Mouse (Mus musculus) erythroblast, adult 5-6 weeks (primary cell): ENCODE results near the gene Cldn20. TPM values are rescaled to one million over a fixed set of nuclear protein-coding genes. Genes with fewer than 3 reads are reported as not detected.

Source experiments
- ATAC-seq: replicated peaks from 2 replicates; pipeline ENCODE4 v1.8.0; 2016; ENCODE audit warnings: moderate number of reproducible peaks, mild to moderate bottlenecking, moderate TSS enrichment, inconsistent platforms; ENCODE audit not compliant: poor library complexity, low FRiP score, severe bottlenecking
- total RNA-seq, 2 experiments: library from RNA; stranded (forward) in 1 of 2; stranded (reverse) in 1 of 2; fragments of 150-400 nt in 1 of 2; fragments of 200-764, 138-1000 nt in 1 of 2; gene quantifications; 2 replicates each; pipeline versions ENCODE4 v1.2.3 to v1.2.4; 2015 to 2017; ENCODE audit warnings: low replicate concordance in 2 of 2

Cldn20 gene
- total RNA-seq, 2 experiments from 2014 or later, result not detected

DNA sequence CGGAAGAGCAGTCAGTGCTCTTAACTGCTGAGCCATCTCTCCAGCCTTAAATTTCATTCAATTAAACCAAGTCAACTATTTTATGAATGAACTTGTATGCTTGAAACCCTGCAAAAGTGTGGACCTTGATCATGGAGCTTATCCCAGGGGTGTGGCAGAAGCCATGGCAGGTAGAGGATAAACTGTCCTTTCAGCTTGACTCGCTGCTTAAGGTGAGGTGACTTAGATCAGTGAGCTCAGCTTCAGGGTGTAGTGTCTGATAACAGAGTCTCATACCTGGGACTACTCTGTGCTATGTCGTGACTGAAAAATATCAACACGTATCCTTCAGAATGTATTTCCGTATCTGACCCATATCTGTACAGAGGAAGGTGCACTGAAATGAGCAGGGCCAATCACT is 12.0 kb upstream of the Cldn20 start:
- ATAC-seq, result no peak

DNA sequence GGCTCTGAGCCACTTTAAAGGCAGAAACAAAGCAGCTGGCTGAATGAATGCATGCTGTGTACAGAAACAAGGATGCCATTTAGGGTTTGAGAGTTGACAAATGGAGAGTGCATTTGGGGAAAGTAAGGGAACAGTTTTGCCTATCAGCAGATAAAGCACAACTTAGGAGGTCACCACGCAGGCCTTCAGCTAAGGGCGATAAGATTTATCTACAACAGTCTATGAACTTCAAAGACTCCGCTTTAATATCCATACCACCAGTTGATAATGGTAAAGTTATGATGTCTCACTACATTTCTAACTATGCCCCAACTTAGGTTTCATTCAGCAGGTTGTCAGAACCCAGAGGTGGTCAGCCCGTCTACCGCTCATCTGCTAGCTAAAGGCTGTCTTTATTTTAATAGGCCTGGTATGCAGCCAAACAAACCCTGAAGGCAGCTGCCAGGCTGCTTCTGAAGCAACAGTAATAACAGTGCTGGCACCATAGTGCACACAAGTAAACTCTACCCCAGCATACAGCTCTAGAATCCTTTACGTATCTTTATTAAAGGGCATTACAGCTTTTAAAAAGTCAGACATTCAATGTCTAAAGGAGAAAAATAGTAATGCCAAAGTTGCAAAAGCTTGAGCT is 4.4 kb upstream of the Cldn20 start:
- peak; percentile 61 for ATAC-seq

DNA sequence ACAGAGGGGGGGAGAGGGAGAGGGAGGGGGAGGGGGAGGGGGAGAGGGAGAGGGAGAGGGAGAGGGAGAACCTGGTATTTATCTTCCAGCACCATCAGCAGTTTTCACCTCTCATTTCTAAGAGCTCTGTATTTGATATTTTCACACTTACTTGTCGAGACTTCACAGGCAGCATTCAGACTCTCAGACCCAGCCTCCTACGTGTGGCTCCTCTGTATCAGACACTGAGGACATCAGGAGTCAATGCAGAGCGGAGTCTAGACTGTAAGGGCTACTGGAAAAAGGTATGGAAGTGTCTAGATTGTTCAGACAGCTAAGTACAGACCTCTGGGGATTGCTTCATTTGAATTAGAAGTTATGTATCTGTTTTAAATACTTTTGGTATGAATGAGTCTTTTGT is 2.8 kb upstream of the Cldn20 start:
- no peak for ATAC-seq

DNA sequence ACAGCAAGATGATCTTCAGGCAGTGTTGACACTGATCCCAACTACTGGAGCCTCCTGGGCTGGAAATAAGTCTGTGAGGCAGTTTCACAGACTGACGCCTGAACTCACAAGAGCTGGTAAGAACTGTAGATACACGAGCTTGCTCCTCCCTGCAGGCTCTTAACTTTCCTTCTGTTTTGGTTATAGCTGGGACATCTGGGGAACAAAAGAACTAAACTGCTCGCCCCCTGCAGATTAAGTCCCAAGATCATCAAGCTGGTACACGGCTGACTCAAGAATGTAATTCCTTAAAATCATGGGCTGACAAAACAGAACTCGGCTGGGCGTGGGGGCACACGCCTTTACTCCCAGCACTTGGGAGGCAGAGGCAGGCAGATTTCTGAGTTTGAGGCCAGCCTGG is 1.8 kb upstream of the Cldn20 start:
- no peak for ATAC-seq

DNA sequence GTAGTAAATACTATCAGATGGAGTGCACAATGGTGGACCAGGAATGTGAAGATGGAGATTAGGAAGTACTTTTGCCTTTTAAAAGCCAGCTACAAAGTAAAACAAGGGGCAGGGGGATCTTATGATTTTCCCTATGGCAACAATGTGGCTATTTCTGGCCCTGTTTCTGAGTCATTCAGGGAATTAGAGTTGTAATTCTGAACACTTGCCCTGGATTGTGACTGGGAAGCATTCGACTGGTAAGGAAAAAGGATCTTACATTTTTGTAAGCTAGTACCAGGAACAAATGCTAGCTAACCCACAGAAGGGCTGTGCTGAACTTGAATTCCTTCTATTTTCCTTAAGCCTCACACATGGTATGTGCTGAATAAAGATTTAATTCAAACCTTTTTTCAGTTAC is 713 bp upstream of the Cldn20 start:
- no peak for ATAC-seq

DNA sequence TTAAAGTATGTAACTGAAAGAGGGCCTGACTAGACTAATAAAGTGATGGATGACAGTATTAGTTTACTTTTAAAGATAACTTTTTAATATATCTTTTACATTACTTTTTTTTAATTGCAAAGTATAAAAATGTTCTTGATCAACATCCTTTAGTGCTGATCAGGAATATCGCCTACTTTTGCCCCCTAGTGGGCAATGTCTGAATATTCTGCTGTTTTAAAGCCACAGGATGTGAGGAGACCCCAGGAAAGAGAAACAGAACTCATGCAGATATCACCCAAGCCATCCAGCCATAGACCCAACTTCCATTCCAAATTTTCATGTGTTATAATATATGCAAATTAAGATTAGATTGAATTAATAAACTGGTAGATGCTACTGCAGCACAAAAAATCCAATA is 1.1 kb downstream of the Cldn20 start:
- no peak; the same call in 1 of the 2 replicates for ATAC-seq

DNA sequence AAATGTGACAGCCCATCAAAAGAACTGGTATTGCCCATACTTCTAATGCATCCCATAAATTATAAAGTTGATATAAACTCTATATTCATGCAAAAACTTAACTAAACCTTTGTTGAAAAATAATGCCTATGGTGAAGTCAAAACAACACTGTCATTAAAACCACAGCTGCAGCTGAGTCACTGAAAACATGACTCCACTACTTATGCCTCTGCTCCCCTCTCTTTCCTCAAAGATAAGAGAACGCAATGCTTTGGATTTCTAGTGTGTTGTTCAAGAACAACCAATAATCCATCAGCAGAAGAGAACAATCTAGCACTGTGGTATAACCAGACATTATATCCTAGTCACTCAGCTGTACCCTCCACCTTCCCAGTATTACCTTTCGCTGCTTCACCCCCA is 8.0 kb downstream of the Cldn20 start:
- no peak for ATAC-seq

DNA sequence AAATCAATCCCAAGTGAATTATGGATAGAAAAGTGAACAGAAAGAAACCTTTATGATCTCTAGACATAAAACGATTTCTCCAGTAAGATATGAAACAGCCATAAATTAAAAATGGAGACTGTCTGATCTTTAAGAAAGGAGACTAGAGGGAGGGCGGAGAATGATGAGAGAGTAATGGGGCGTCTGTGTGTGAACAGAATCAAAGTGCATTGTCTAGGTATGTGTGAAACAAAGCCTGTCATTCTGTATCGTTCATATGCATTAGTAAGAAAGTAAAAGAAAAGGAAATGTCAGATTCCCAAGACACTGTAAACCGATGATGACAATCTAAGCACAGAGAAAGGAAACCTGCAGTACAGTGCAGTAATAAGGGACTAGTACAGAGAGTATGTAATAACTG is 8.7 kb downstream of the Cldn20 start:
- ATAC-seq, result no peak

DNA sequence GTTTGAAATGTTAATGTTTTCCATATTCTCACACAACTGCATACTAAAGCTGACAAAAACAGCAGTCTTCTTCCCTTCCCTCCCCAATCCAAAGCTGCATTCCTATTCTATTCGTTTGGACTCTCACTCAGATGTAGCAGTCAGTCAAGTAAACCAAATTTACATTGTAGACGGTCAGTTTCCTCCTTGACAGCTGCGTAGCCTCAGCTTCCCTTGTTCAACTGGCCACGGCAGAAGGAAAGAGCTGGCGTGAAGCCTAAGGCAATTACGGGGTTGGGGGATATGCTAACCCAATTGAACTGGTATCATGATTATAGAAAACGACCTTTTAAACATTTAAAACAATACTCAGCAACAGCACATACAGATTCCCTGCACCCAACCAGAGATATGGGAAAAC is 15.4 kb downstream of the Cldn20 start:
- ATAC-seq, result no peak

DNA sequence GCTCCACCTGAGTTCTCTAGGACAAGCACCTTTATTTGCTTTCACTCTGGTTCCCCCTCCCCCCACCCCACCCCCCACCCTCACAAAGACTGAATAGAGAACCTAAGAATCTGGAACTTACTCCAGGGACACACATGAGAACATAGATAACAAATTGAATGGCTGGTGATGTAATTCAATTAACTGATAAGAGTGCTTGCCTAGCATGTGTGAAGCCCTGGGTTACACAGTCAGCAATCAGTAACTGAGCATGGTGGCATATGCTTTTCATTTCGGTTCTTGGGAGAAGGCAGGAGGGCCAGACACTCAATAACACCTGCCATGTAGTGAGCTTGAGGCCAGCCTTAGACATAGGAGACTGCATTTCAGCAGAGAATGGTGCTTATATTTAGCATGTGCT is 23.9 kb downstream of the Cldn20 start:
- ATAC-seq, result no peak

DNA sequence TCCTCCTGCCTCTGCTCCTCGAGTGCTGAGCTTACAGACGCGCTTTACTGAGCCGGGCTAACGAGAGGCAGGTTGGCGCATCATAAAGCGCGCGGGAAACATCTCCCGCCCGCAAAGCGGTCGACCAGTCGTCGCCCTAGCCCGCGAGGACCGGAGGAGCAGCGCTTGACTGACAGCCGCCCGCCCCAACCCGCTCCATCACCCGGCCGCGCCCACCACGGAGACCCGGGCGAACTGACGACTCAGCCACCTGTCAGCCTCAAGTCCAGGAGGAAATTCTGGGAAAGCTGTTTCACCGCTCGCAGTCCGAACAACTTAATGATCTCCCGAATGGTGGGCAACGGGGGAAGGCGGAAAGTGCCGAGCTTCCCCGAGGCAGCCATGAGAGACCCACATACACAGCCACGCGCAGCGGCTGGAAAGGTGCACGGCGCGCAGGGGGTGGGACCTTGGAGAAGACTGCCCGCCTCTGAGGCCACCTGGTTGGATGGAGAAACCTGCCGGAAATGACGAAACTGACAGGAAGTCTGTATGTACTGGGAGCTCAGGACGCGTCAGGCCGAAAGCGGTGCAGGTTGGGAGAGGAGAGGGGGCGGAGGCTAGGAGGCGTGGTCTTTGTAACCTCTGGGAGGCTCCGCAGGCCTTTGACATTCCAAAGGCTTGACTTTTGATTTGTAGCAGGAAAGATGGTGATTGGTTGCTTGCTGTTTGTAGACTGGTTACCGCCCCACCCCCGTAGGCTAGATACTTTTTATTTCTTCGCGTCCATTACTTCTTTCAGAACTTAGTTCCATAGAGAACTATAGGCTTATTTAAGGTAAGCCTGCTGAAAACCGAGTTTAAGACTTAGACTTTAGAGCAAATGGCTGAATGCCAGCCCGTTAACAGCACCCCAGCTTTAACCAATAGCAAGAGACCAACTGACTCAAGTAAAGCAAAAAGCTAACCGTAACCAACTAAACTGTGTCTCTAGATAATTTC is 25.3 kb downstream of the Cldn20 start, which contains the start of gene Tfb1m:
Gene Tfb1m (minus strand): TSS at position 451 of the 981 bp plus-strand sequence.
- ATAC-seq, result peak; percentile 97

DNA sequence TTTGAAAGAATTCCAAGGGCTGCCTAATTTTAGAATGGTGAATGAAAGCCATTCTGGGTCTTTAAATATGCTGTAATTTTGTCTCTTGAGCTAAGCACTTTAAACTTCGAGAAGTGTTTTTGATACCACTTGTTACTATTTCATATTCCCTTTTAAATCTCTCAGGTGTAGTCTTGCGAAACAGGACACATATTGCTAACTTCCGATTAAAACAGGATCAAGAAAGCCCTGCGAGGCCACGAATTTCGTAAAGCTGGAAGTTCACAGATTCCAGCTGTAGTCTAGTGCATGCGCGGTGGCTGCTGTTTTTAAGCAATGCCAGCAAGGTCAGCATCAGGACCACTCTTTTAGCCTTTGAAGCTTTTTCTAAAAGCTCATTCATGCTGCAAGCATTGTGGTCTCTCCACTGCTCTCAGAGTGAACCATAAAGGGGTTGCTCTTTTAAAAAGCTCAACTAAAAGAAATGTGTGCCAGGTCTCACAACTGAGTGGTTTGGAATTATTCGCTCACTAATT is 26.1 kb downstream of the Cldn20 start:
- ATAC-seq, result no peak

DNA sequence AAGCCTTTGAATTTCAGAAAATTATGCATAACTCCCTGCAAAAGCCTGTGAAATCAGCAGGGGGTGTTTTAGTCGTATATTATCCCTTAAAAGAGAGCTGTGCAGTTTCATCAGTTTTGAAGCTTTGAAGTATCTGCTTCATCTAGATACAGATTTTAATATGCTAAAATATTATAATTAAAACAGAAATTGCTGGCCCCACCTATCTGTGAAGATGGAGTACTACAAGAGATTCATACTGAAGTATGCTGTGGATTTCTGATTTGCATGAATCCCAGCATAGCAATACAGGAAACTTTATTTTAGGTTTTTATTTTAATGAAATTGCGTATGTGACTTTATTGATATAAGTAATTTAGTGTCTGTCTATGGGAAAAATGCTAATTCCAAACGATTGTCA is 28.2 kb downstream of the Cldn20 start:
- no peak for ATAC-seq

DNA sequence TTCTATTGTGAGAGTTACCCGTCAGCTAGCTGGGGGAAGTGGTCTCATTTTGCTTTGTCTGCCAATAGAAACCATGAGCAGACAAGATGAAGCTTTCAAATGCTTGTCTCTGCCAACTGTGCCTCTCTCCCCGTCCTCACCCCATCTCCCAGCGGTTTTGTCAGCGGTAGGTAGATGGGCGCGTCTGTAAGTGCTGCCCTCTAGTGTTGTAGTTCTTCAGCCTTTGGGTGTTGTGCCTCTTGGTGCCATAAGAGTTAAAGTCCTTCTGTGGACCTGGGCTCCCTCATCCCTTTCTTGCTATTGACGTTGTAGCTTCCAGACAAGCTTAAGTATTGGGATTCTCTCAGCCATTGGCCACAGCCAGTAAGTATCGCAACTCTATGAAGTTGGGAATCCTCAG is 30.1 kb downstream of the Cldn20 start:
- ATAC-seq, result no peak

DNA sequence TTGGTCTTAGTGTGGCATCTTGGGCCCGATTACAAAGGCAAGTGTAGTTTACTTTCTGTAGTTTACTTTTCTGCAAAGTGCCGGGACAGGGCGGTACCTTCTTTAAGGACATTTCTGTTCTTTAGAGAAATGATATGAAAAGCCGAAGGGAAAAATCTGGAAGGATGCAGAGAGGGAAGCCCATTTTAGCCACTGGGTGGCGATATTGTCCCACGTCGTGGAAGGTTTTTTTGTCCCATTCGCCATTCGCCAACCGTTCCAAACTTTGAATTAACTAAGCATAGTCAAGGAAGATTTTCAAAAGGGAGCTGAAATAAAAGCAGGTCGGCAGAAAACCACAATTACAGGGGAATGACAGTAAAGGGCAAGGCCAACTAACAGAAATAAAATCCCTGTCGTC is 38.5 kb downstream of the Cldn20 start:
- ATAC-seq, result no peak

Other genes with a start within 250 kb of the Cldn20 start
- 2.9 and 3.5 TPM in 2 replicates for gene Tiam2, start 206.0 kb upstream of the Cldn20 start, total RNA-seq (2015; ENCODE audit: low replicate concordance)
- gene Tiam2, start 206.0 kb upstream of the Cldn20 start, total RNA-seq (2017; ENCODE audit: low replicate concordance), result 1.1 and 4.4 TPM in 2 replicates
- 9.0 and 10.4 TPM in 2 replicates for gene Tfb1m, start 25.2 kb downstream of the Cldn20 start, total RNA-seq (2015; ENCODE audit: low replicate concordance)
- gene Tfb1m, start 25.2 kb downstream of the Cldn20 start, total RNA-seq (2017; ENCODE audit: low replicate concordance), result 2.1 and 8.5 TPM in 2 replicates
- not detected in 2 replicates for gene Nox3, start 163.7 kb downstream of the Cldn20 start, total RNA-seq (2015; ENCODE audit: low replicate concordance)
- gene Nox3, start 163.7 kb downstream of the Cldn20 start, total RNA-seq (2017; ENCODE audit: low replicate concordance), result not detected in 2 replicates